Mouse (Mus musculus): Measurements from ENCODE around the gene Rbm26.

GRCm38 (mm10) chr14:105127715-105128385 lies 49.3 kb downstream of the Rbm26 start:
- TF ChIP-seq GATA1 (IDR thresholded peaks at IDR 0.05; ENCODE audit: low read length): no peak
- TF ChIP-seq TAL1 (IDR thresholded peaks at IDR 0.05; ENCODE audit: low read length): no peak
